Mouse (Mus musculus) neural tube, embryonic 11.5 days (tissue): Measurements from ENCODE around the gene Lfng. TPM values are rescaled to one million over a fixed set of nuclear protein-coding genes. Genes with fewer than 3 reads are reported as not detected.

Experiments used
- ATAC-seq: fragments of 200-750 bp; cut with Nextera tagmentation; 2 replicates; pipeline ENCODE4 v1.8.0; 2017; ENCODE audit warnings: moderate number of reproducible peaks, mild to moderate bottlenecking, moderate TSS enrichment, moderate library complexity; ENCODE audit not compliant: insufficient read depth, low FRiP score, low TSS enrichment
- DNase-seq: peaks from one replicate; pipeline ENCODE4 v3.0.0-alpha.2; 2015; ENCODE audit warnings: low spot score
- H3K27ac ChIP-seq: fragments of 300-500 bp; sonication (generic); 2 replicates; pipeline ENCODE4 v1.5.1; 2014; ENCODE audit warnings: low read depth, mild to moderate bottlenecking, low read length
- H3K27me3 ChIP-seq: fragments of 300-500 bp; sonication (generic); 2 replicates; pipeline ENCODE4 v1.6.1; 2014; ENCODE audit warnings: mild to moderate bottlenecking, low read length, mixed read lengths; ENCODE audit not compliant: control insufficient read depth, insufficient read depth
- H3K36me3 ChIP-seq: fragments of 300-500 bp; sonication (generic); 2 replicates; pipeline ENCODE4 v1.6.1; 2014; ENCODE audit warnings: mild to moderate bottlenecking, low read length, moderate library complexity, mixed read lengths; ENCODE audit not compliant: control insufficient read depth, insufficient read depth
- H3K4me1 ChIP-seq: fragments of 300-500 bp; sonication (generic); 2 replicates; pipeline ENCODE4 v1.6.1; 2014; ENCODE audit warnings: low read length, mixed read lengths; ENCODE audit not compliant: control insufficient read depth, insufficient read depth
- H3K4me2 ChIP-seq: fragments of 300-500 bp; sonication (generic); 2 replicates; pipeline ENCODE4 v1.6.1; 2014; ENCODE audit warnings: low read depth, mild to moderate bottlenecking, moderate library complexity
- H3K4me3 ChIP-seq: fragments of 300-500 bp; sonication (generic); 2 replicates; pipeline ENCODE4 v1.5.1; 2014; ENCODE audit warnings: low read depth, low read length
- H3K9ac ChIP-seq: fragments of 300-500 bp; sonication (generic); 2 replicates; pipeline ENCODE4 v1.6.1; 2014; ENCODE audit warnings: mild to moderate bottlenecking, low read length
- H3K9me3 ChIP-seq: fragments of 300-500 bp; sonication (generic); 2 replicates; pipeline ENCODE4 v1.6.1; 2016; ENCODE audit warnings: low read length; ENCODE audit not compliant: control insufficient read depth
- WGBS: fragments of 180-500 bp; shearing (Covaris S2); extraction: QIAGEN DNeasy Blood & Tissue Kit; methylation state at CpG from one replicate; pipeline ENCODE4 v1.1.7; 2014; 5-methylcytosine and 5-hydroxymethylcytosine counted together
- polyA plus RNA-seq: library from polyadenylated mRNA; unstranded; fragments of >200 nt; fragmentation: Nextera tagmentation; extraction: Ambion mirVana; gene quantifications from 2 replicates; pipeline ENCODE4 v1.2.1, GENCODE M21; 2014

Lfng gene
- polyA plus RNA-seq, 1 experiment from 2014 or later: 35.4 TPM

DNA sequence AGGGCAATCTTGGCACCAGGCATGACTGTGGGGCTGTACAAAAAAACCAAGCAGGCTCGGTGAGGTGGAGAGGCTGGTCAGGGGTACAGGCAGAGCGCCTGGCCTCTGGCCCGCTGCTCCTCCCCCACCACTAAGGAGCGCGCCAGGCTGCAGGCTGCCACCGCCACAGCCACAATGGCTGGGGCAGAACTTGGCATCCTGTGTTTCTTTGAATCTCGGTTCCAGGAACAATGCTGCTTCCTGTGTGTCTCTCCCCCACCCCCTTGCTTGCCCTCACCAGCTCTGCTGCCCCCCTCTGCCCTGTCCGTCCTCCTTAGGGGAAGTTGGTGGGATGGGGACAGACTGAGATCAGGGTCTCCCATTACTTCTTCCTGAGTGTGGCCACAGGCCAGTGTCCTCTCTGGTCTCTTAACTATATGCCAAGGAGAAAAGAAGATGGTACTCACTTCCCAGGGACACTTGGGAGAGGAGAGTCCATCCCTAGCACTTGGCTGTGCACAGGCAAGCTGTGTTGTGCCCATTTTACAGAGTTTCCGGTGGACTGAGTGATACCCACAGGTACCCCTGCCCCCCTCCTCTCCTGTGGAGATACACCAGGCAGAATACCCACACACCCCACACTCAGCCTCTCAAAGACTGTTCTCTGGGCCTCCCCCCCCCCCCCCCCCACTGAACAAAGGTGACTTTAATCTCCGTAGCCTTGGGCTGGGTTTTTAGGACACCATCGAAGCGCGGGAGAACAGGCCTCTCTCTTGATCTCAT is 2.6 kb downstream of the Lfng start:
- ATAC-seq (no peak), DNase-seq (peak; percentile 45)
- Histone ChIP-seq H3K4me2 (peak overlapping the region; percentile 81), H3K9me3 (no peaks in the 10 kb centered on the region), H3K27me3 (no peaks in the 10 kb centered on the region), H3K36me3 (peaks cover 2% of the 10 kb centered on the region), H3K27ac (peak overlapping the region; percentile 98), H3K4me1 (peaks cover 49% of the 10 kb centered on the region), H3K4me3 (peak overlapping the region; percentile 68), H3K9ac (peak overlapping the region; percentile 85)
- 22% methylated on average over 13 of the region's 13 CpGs for WGBS

DNA sequence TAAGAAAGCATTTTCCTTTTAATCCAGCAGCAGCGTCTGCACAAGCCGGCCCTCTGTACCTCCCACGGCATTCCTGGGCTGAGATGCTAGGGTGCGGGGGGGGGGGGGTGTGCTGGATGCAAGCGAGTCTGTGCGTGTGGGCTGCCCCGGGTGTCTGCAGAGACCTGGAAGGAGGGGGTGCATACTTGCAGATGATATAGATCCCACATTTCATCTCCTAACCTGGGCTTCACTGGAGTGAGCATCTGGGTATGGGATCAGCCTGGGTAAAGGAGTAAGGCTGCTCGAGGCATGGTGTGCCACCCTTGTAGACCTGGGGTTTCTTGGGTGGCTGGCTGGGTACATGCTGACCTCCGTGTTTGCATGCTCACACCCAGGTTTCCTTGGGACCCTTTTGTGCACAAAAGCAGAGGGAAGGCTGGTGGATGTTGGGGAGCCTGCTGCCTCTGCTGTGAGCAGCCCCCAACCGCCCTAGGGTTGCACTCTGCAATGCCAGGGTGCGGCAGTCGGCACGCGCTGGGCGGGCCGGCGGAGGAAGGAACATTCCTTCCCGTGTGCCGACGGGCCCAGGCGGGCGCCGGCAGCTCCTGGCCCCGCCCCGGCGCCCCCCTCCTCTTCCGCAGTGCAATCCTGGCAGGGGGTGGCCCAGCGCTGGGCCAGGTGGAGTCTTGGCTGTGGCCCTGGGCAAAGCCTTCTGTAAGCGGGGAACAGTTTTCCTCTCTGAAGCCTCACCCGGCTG is 3.3 kb downstream of the Lfng start:
- peaks cover 2% of the 10 kb centered on the region for H3K36me3 ChIP-seq
- peak; percentile 77 for DNase-seq

GRCm38 (mm10) chr5:140611021-140611583 is 4.0 kb downstream of the Lfng start:
- DNase-seq (peak; percentile 90), ATAC-seq (peak; percentile 65)
- peaks cover 2% of the 10 kb centered on the region for H3K36me3 ChIP-seq
- H3K9me3 ChIP-seq: no peaks in the 10 kb centered on the region
- H3K4me1 ChIP-seq: peaks cover 42% of the 10 kb centered on the region
- no peaks in the 10 kb centered on the region for H3K27me3 ChIP-seq
- H3K4me3 ChIP-seq: peak overlapping the region; percentile 68
- H3K9ac ChIP-seq: peak overlapping the region; percentile 85
- peak overlapping the region; percentile 98 for H3K27ac ChIP-seq
- 9% methylated on average over 21 of the region's 21 CpGs for WGBS
- peak overlapping the region; percentile 81 for H3K4me2 ChIP-seq

More for the DNA sequence above, 3.3 kb downstream of the Lfng start:
- Histone ChIP-seq H3K4me3 (peak overlapping the region; percentile 68), H3K9ac (peak overlapping the region; percentile 85), H3K27ac (peak overlapping the region; percentile 98), H3K4me1 (peaks cover 49% of the 10 kb centered on the region), H3K4me2 (peak overlapping the region; percentile 81), H3K9me3 (no peaks in the 10 kb centered on the region), H3K27me3 (no peaks in the 10 kb centered on the region)
- WGBS: 2% methylated on average over 27 of the region's 30 CpGs
- ATAC-seq: peak; percentile 3

DNA sequence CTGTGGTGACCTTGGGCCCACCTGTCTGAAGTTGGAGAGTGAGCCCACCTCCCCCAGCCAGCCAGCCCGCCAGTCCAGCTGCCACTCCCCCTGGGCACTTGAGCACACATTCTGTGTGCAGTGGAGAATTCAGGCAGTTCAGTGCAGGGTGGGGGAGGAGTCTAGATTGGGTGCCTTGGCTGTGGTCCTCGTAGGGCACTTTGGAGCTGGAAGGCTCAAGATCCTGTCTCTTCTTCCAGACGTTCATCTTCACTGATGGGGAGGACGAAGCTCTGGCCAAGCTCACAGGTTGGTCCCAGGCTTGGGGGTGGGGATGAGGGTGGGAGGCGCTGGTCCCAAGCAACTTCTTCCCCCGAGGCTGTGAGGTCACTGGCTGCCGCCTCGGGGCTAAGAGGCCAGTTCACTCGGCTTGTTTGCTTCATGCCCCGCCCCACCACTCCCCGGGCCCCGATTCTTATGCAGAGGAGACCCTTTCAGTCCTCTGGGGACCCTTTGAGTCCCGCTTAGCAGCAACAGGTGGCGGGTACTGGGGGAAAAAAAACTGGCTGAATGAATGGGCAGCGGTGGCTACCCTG is 4.6 kb downstream of the Lfng start:
- H3K9ac ChIP-seq: peak overlapping the region; percentile 85
- peak overlapping the region; percentile 68 for H3K4me3 ChIP-seq
- peaks cover 2% of the 10 kb centered on the region for H3K36me3 ChIP-seq
- ATAC-seq (peak; percentile 18), DNase-seq (peak; percentile 74)
- peaks cover 36% of the 10 kb centered on the region for H3K4me1 ChIP-seq
- 17% methylated on average over 15 of the region's 15 CpGs for WGBS
- H3K4me2 ChIP-seq: peak overlapping the region; percentile 81
- H3K9me3 ChIP-seq: no peaks in the 10 kb centered on the region
- peak overlapping the region; percentile 98 for H3K27ac ChIP-seq
- H3K27me3 ChIP-seq: no peaks in the 10 kb centered on the region

- peak overlapping the region; percentile 98 for H3K27ac ChIP-seq
- H3K4me2 ChIP-seq: peak overlapping the region; percentile 81
- DNase-seq (no peak), ATAC-seq (no peak)
- H3K36me3 ChIP-seq: peaks cover 2% of the 10 kb centered on the region
- H3K27me3 ChIP-seq: no peaks in the 10 kb centered on the region
- no peaks in the 10 kb centered on the region for H3K9me3 ChIP-seq
- peaks cover 33% of the 10 kb centered on the region for H3K4me1 ChIP-seq
- peak overlapping the region; percentile 85 for H3K9ac ChIP-seq
- 35% methylated on average over 18 of the region's 18 CpGs for WGBS
- peak overlapping the region; percentile 68 for H3K4me3 ChIP-seq
Measured at GRCm38 (mm10) chr5:140612191-140612590, 5.1 kb downstream of the Lfng start.

GRCm38 (mm10) chr5:140614141-140614540 is 7.0 kb downstream of the Lfng start:
- Histone ChIP-seq H3K4me3 (no peak overlapping the region), H3K27ac (no peak overlapping the region), H3K4me2 (no peak overlapping the region), H3K4me1 (peaks cover 29% of the 10 kb centered on the region), H3K9me3 (no peaks in the 10 kb centered on the region), H3K36me3 (peaks cover 2% of the 10 kb centered on the region), H3K27me3 (no peaks in the 10 kb centered on the region), H3K9ac (no peak overlapping the region)
- WGBS: 96% methylated on average over 10 of the region's 10 CpGs
- DNase-seq (no peak), ATAC-seq (no peak)

GRCm38 (mm10) chr5:140614837-140615236 is 7.7 kb downstream of the Lfng start:
- Histone ChIP-seq H3K4me1 (peaks cover 25% of the 10 kb centered on the region), H3K27me3 (no peaks in the 10 kb centered on the region), H3K4me2 (no peak overlapping the region), H3K36me3 (peaks cover 2% of the 10 kb centered on the region), H3K27ac (no peak overlapping the region), H3K9ac (no peak overlapping the region), H3K9me3 (no peaks in the 10 kb centered on the region), H3K4me3 (no peak overlapping the region)
- ATAC-seq (no peak), DNase-seq (no peak)
- WGBS: 89% methylated on average over 4 of the region's 4 CpGs

DNA sequence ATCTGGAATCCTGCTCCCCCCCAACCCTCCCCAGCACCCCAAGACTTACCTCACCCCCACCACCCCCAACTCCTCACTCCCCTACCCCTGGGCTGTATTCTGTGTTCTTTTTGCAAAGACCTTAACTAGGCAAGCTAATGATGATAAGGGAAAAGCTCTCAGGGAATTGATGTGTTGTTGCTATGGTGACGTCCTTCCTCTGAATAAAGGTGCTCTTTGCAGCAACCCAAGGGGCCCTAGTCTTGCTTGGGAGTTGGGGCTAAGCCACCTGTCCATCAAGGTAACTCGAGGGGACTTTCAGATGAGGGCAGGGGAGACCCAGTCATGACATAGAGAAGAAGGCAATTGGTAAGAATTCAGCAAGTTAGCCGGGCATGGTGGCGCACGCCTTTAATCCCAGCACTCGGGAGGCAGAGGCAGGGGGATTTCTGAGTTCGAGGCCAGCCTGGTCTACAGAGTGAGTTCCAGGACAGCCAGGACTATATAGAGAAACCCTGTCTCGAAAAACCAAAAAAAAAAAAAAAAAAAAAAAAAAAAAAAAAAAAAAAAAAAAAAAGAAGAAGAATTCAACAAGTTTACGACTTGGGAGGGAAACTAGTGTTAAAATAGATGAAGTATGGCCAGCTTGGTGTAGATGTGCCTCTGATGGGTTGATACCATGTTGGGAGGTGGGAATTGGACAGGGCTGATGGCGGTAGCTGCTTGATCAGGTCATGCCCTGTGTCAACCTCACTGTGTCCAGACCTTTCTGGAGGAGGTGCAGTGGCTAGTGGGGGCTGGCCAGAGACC is 8.4 kb downstream of the Lfng start:
- Histone ChIP-seq H3K9ac (no peak overlapping the region), H3K4me2 (no peak overlapping the region), H3K27ac (0 out of 2 replicates have a peak overlapping the region, but pooled peaks have one; percentile 34), H3K4me3 (no peak overlapping the region), H3K9me3 (no peaks in the 10 kb centered on the region), H3K36me3 (peaks cover 2% of the 10 kb centered on the region), H3K27me3 (no peaks in the 10 kb centered on the region), H3K4me1 (peaks cover 21% of the 10 kb centered on the region)
- no peak for ATAC-seq
- no peak for DNase-seq
- WGBS: 85% methylated on average over 10 of the region's 10 CpGs
